ENCODE assay signal across 18 mouse cellular contexts in genomic region chr5:73188576-73188975, GRCm38 (mm10).
DNase-seq lines count a peak whose midpoint lies in the region; ATAC-seq lines count a peak whose summit lies in the region.
"Had no signal": no experiment of that assay in that cellular context is flagged by ENCODE, and none has a peak within 500 bp of the region (broad histone marks: within the 10 kb centered on the region; RNA-seq: fewer than 3 reads in every experiment).

No protein-coding gene starts in this region.

- peaks cover 16% of the 10 kb centered on the region for H3K4me1 ChIP-seq in hindbrain, embryonic 10.5 days (replicated peaks)
- H3K4me1 ChIP-seq in hindbrain, embryonic 13.5 days (replicated peaks) = peaks cover 7% of the 10 kb centered on the region; the same call in 1 of the 2 replicates
- peaks cover 19% of the 10 kb centered on the region for H3K4me1 ChIP-seq in intestine, embryonic 16.5 days (ENCODE audit: control insufficient read depth, insufficient read depth, low read length)
- H3K4me1 ChIP-seq in stomach, embryonic 15.5 days = peaks cover 14% of the 10 kb centered on the region; the same call in 1 of the 2 replicates
- H3K4me1 ChIP-seq: embryonic facial prominence, embryonic 13.5 days had no signal

- no peak overlapping the region for H3K9ac ChIP-seq in hindbrain, embryonic 13.5 days
- H3K9ac ChIP-seq in intestine, embryonic 16.5 days (ENCODE audit: low read depth, low read length) = no peak overlapping the region
- H3K9ac ChIP-seq in stomach, embryonic 15.5 days = no peak overlapping the region
- H3K9ac ChIP-seq: embryonic facial prominence, embryonic 13.5 days; forebrain, embryonic 13.5 days; midbrain, embryonic 15.5 days had no signal

- H3K4me3 ChIP-seq in hindbrain, embryonic 10.5 days = no peak overlapping the region
- H3K4me3 ChIP-seq in hindbrain, embryonic 13.5 days = no peak overlapping the region
- no peak overlapping the region for H3K4me3 ChIP-seq in intestine, embryonic 16.5 days (ENCODE audit: low read length)
- H3K4me3 ChIP-seq in stomach, embryonic 15.5 days (replicated peaks) = no peak overlapping the region
- H3K4me3 ChIP-seq: embryonic facial prominence, embryonic 13.5 days; forebrain, embryonic 13.5 days; midbrain, embryonic 15.5 days had no signal

- no peak for DNase-seq in hindbrain, embryonic 10.5 days (ENCODE audit: low spot score)
- peak; percentile 17 for DNase-seq in NIH3T3 (ENCODE audit: low read depth)
- no peak for DNase-seq in retina, embryonic 14.5 days (ENCODE audit: low spot score)
- no peak for DNase-seq in cerebellum, postnatal 36 days
- DNase-seq: adrenal gland, postnatal 10 days; heart, adult 11 months; kidney, postnatal 10 days; layer of hippocampus, adult 9-11 months; lung, adult 18-20 months; retina, postnatal 1 day; thymus, adult 18-20 months had no signal

- no peak for ATAC-seq in hindbrain, embryonic 13.5 days (ENCODE audit: low FRiP score)
- no peak for ATAC-seq in intestine, embryonic 16.5 days
- ATAC-seq in stomach, embryonic 15.5 days (ENCODE audit: insufficient read depth, low FRiP score, low read depth) = no peak
- ATAC-seq: CD4-positive, CD25-positive, alpha-beta regulatory T cell, adult 4 months; forebrain, embryonic 13.5 days; midbrain, embryonic 15.5 days had no signal

- no peak overlapping the region for H3K4me2 ChIP-seq in hindbrain, embryonic 13.5 days
- H3K4me2 ChIP-seq in intestine, embryonic 16.5 days (ENCODE audit: low read depth, low read length) = no peak overlapping the region
- 0 out of 2 replicates have a peak overlapping the region, but pooled peaks have one; percentile 5 for H3K4me2 ChIP-seq in stomach, embryonic 15.5 days
- H3K4me2 ChIP-seq: embryonic facial prominence, embryonic 13.5 days; forebrain, embryonic 13.5 days; midbrain, embryonic 15.5 days had no signal

- H3K27me3 ChIP-seq in hindbrain, embryonic 10.5 days (ENCODE audit: insufficient read depth, poor library complexity, severe bottlenecking) = no peaks in the 10 kb centered on the region
- no peaks in the 10 kb centered on the region for H3K27me3 ChIP-seq in hindbrain, embryonic 13.5 days
- no peaks in the 10 kb centered on the region for H3K27me3 ChIP-seq in intestine, embryonic 16.5 days (replicated peaks; ENCODE audit: control insufficient read depth, insufficient read depth, low read length)
- no peaks in the 10 kb centered on the region for H3K27me3 ChIP-seq in stomach, embryonic 15.5 days (replicated peaks)
- H3K27me3 ChIP-seq: embryonic facial prominence, embryonic 13.5 days; forebrain, embryonic 13.5 days; midbrain, embryonic 15.5 days had no signal

- H3K27ac ChIP-seq in hindbrain, embryonic 10.5 days = 0 out of 2 replicates have a peak overlapping the region, but pooled peaks have one; percentile 2
- H3K27ac ChIP-seq in hindbrain, embryonic 13.5 days = no peak overlapping the region
- H3K27ac ChIP-seq in intestine, embryonic 16.5 days (ENCODE audit: low read length) = peak overlapping the region; percentile 13; the same call in 1 of the 2 replicates
- peak overlapping the region; percentile 57; the same call in 1 of the 2 replicates for H3K27ac ChIP-seq in stomach, embryonic 15.5 days
- H3K27ac ChIP-seq: embryonic facial prominence, embryonic 13.5 days; forebrain, embryonic 13.5 days; midbrain, embryonic 15.5 days had no signal

- 77% methylated on average over 7 of the region's 7 CpGs for WGBS in hindbrain, embryonic 10.5 days
- WGBS in hindbrain, embryonic 13.5 days = 87% methylated on average over 7 of the region's 7 CpGs
- 72% methylated on average over 7 of the region's 7 CpGs for WGBS in intestine, embryonic 16.5 days
- WGBS in stomach, embryonic 15.5 days = 61% methylated on average over 7 of the region's 7 CpGs

- peaks cover 25% of the 10 kb centered on the region for H3K36me3 ChIP-seq in hindbrain, embryonic 10.5 days
- 0 out of 2 replicates have a peak, but pooled peaks cover 7% of the 10 kb centered on the region for H3K36me3 ChIP-seq in hindbrain, embryonic 13.5 days
- no peaks in the 10 kb centered on the region for H3K36me3 ChIP-seq in intestine, embryonic 16.5 days (ENCODE audit: control insufficient read depth, insufficient read depth, low read length)
- H3K36me3 ChIP-seq in stomach, embryonic 15.5 days = 0 out of 2 replicates have a peak, but pooled peaks cover 3% of the 10 kb centered on the region
- H3K36me3 ChIP-seq: midbrain, embryonic 15.5 days had no signal

- no peaks in the 10 kb centered on the region for H3K9me3 ChIP-seq in hindbrain, embryonic 10.5 days
- no peaks in the 10 kb centered on the region for H3K9me3 ChIP-seq in hindbrain, embryonic 13.5 days
- no peaks in the 10 kb centered on the region for H3K9me3 ChIP-seq in intestine, embryonic 16.5 days (ENCODE audit: control insufficient read depth, low read length)
- no peaks in the 10 kb centered on the region for H3K9me3 ChIP-seq in stomach, embryonic 15.5 days
- H3K9me3 ChIP-seq: embryonic facial prominence, embryonic 13.5 days; forebrain, embryonic 13.5 days; midbrain, embryonic 15.5 days had no signal
